Mouse (Mus musculus) thymus, postnatal 25 days (tissue): ENCODE results near the gene Camsap1.

Experiments used
- DNase-seq: peaks from one replicate; pipeline ENCODE4 v3.0.0; 2022

Camsap1 gene

DNA sequence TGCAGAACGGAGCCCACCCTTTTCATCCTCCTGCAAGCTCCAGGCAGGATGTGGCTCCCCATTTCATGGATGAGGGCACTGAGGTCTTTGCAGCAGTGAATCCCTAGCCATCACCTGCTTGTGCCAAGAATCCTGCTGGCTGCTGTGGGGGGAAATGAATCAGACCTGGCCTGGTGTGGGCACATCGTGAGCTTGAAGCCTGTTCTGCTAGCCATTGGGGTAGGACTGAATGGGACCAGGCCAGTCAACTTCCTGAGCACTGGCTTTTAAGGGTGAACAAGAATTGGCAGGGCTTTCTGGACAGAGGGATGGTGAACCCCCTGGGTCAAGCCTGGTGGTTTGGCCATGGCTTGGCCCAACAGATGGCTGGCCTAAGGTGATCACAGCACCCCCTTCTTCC, 104.6 kb downstream of the Camsap1 start:
- no peak for DNase-seq

DNA sequence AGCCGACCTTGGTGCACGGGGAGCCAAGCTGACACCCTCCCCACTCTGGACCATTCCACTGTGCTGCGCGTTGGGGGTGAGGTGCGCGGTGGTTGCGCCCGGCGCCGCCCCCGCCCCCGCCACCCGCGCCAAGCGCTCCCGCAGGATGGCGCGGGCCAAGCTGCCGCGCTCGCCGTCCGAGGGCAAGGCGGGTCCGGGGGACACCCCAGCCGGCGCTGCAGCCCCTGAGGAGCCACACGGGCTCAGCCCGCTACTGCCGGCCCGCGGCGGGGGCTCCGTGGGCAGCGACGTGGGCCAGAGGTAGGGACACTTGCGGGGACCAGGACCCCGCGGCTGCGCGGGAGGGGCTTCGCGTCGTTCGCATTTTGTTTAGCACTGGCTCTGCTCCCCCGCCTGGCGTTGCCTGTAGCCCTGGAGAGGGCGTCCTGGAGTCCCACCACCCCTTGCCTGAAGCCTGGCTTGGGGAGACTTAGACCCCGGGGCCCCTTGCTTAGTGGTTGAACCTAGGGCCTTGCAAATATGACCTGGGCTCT, 105.3 kb downstream of the Camsap1 start:
- DNase-seq: no peak

DNA sequence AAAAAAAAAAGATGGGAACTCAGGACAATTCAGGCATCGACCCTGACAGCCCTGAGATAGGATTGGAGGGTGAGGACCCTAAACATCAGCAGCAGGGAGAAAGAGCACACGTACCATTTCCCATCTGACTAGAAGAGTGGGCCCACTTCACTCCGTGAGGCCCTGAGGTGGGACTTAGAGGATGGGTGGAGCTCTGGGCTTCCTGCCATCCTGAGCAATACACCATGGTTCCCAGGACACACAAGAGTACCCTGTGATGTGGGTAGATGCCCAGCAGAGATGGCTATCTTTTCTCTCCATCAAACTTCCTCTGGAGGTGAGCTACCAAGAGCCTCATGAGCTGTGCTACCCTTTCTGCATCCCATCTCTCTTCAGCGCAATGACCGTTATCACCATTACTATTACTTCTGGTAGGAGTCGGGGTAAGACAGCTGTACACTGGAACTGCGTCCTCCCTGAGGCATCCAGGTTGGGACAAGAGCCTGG, 105.8 kb downstream of the Camsap1 start:
- DNase-seq: no peak
